Mouse (Mus musculus) MEL-GATA-1-ER (cell line): ENCODE data around the gene Vmn2r121.

Experiments used
- DNase-seq: peaks from one replicate; pipeline ENCODE4 v3.0.0-alpha.2; 2012; ENCODE audit warnings: low read depth; ENCODE audit errors: extremely low read depth

The Vmn2r121 gene

GRCm38 (mm10) chrX:124135852-124136251 lies at the start of gene Vmn2r121:
TSS of gene Vmn2r121 (minus strand) at chrX:124135952.
- DNase-seq, result no peak
